Mouse (Mus musculus): Measurements from ENCODE around the gene Lfng. TPM values are rescaled to one million over a fixed set of nuclear protein-coding genes. Genes with fewer than 3 reads are reported as not detected.

Lfng gene
- total and polyA plus RNA-seq, 3 experiments = not detected

DNA sequence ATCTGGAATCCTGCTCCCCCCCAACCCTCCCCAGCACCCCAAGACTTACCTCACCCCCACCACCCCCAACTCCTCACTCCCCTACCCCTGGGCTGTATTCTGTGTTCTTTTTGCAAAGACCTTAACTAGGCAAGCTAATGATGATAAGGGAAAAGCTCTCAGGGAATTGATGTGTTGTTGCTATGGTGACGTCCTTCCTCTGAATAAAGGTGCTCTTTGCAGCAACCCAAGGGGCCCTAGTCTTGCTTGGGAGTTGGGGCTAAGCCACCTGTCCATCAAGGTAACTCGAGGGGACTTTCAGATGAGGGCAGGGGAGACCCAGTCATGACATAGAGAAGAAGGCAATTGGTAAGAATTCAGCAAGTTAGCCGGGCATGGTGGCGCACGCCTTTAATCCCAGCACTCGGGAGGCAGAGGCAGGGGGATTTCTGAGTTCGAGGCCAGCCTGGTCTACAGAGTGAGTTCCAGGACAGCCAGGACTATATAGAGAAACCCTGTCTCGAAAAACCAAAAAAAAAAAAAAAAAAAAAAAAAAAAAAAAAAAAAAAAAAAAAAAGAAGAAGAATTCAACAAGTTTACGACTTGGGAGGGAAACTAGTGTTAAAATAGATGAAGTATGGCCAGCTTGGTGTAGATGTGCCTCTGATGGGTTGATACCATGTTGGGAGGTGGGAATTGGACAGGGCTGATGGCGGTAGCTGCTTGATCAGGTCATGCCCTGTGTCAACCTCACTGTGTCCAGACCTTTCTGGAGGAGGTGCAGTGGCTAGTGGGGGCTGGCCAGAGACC, 8.4 kb downstream of the Lfng start:
- dilution Hi-C loops (cut with MboI; ENCODE audit: extremely low pct_ligation_motif_present, extremely low pct_unique_long_range_greater_than_20kb, low sequenced_read_pairs) = no loop called here

DNA sequence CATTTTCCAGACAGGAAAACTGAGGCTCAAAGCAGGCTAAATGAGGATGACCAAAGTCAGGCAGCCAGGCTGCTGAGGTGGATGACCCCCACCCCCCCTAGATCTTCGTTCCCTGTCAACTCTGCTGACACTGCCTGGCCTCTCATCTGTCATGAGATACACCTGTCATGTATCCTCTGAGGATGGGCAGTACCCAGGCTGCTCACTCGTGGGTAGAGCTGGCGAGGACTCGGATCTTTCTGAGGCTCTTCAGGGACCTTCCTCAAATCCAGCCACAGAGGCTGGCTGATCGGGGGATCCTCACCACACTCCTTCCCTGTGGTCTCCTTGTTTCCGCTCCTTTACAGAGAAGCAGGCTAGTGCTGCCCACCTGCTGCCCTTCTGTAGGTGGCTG, 9.0 kb downstream of the Lfng start:
- dilution Hi-C loops (cut with MboI; ENCODE audit: extremely low pct_ligation_motif_present, extremely low pct_unique_long_range_greater_than_20kb, low sequenced_read_pairs) = no loop called here
- H3K79me2 ChIP-seq (replicated peaks; ENCODE audit: control insufficient read depth, extremely low read depth, insufficient read depth, poor library complexity, severe bottlenecking) = no peaks in the 10 kb centered on the region
- no peaks in the 10 kb centered on the region for H3K9me3 ChIP-seq (replicated peaks; ENCODE audit: low read length)
- peaks cover 17 to 33% of the 10 kb centered on the region in 2 experiments for H3K4me1 ChIP-seq (ENCODE audit: control insufficient read depth in 1 of 2, insufficient read depth in 2 of 2)
- no peak overlapping the region for H3K27ac ChIP-seq (ENCODE audit: insufficient read depth, low read depth)
- peaks cover 30% of the 10 kb centered on the region for H3K27me3 ChIP-seq (replicated peaks)
- H3K4me2 ChIP-seq (ENCODE audit: insufficient read depth, low read depth, poor library complexity, severe bottlenecking) = no peak overlapping the region
- no peak for DNase-seq (ENCODE audit: extremely low read depth)
- no peak overlapping the region for H3K4me3 ChIP-seq (replicated peaks in 1 of 3; ENCODE audit: low read depth in 2 of 3, low read length in 2 of 3, poor library complexity in 1 of 3)
- H3K9ac ChIP-seq (ENCODE audit: insufficient read depth, low read depth) = no peak overlapping the region
- in situ Hi-C loops (cut with MboI; ENCODE audit: low pct_ligation_motif_present, low pct_unique_long_range_greater_than_20kb, low sequenced_read_pairs) = loop anchor here (5.0 kb wide), 1 partner anchor 74 kb away; no protein-coding TSS in a partner anchor
- no peaks in the 10 kb centered on the region for H3K36me3 ChIP-seq (replicated peaks in 1 of 2; ENCODE audit: control insufficient read depth in 1 of 2, insufficient read depth in 1 of 2, low read length in 1 of 2)
- TF ChIP-seq TBP (conservative IDR thresholded peaks at IDR 0.05; ENCODE audit: low read depth, low read length) = no peak
- no peak for TF ChIP-seq MAX (IDR thresholded peaks at IDR 0.05; ENCODE audit: low read length)
- no peak for TF ChIP-seq MXI1 (IDR thresholded peaks at IDR 0.05; ENCODE audit: low read depth, low read length)
- no peak for TF ChIP-seq RCOR1 (conservative IDR thresholded peaks at IDR 0.05; ENCODE audit: low read depth, low read length)
- no peak for TF ChIP-seq SIN3A (IDR thresholded peaks at IDR 0.05; ENCODE audit: low read length)
- no peak for TF ChIP-seq HCFC1 (IDR thresholded peaks at IDR 0.05; ENCODE audit: low read depth, low read length)
- no peak for TF ChIP-seq POLR2AphosphoS2 (IDR thresholded peaks at IDR 0.05; ENCODE audit: low read depth, low read length)
- no peak for TF ChIP-seq USF2 (conservative IDR thresholded peaks at IDR 0.05; ENCODE audit: low read depth, low read length)
- TF ChIP-seq UBTF (IDR thresholded peaks at IDR 0.05; ENCODE audit: low read depth, low read length) = no peak
- TF ChIP-seq MAZ (IDR thresholded peaks at IDR 0.05; ENCODE audit: low read depth, low read length) = no peak

More for the DNA sequence above, 8.4 kb downstream of the Lfng start:
- H3K27ac ChIP-seq (ENCODE audit: insufficient read depth, low read depth) = no peak overlapping the region
- H3K4me3 ChIP-seq (replicated peaks in 1 of 3; ENCODE audit: low read depth in 2 of 3, low read length in 2 of 3, poor library complexity in 1 of 3) = no peak overlapping the region
- peak; percentile 62 for TF ChIP-seq ZNF384 (IDR thresholded peaks at IDR 0.05; ENCODE audit: low read depth, low read length)
- no peak for TF ChIP-seq E2F4 (IDR thresholded peaks at IDR 0.05; ENCODE audit: insufficient replicate concordance, low read depth, low read length)
- no peaks in the 10 kb centered on the region for H3K79me2 ChIP-seq (replicated peaks; ENCODE audit: control insufficient read depth, extremely low read depth, insufficient read depth, poor library complexity, severe bottlenecking)
- no peak overlapping the region for H3K4me2 ChIP-seq (ENCODE audit: insufficient read depth, low read depth, poor library complexity, severe bottlenecking)
- DNase-seq (ENCODE audit: extremely low read depth) = no peak
- H3K9ac ChIP-seq (ENCODE audit: insufficient read depth, low read depth) = no peak overlapping the region
- no peaks in the 10 kb centered on the region for H3K9me3 ChIP-seq (replicated peaks; ENCODE audit: low read length)
- in situ Hi-C loops (cut with MboI; ENCODE audit: low pct_ligation_motif_present, low pct_unique_long_range_greater_than_20kb, low sequenced_read_pairs) = loop anchor here (5.0 kb wide), 1 partner anchor 73 kb away; no protein-coding TSS in a partner anchor
- no peaks in the 10 kb centered on the region for H3K36me3 ChIP-seq (replicated peaks in 1 of 2; ENCODE audit: control insufficient read depth in 1 of 2, insufficient read depth in 1 of 2, low read length in 1 of 2)
- peaks cover 36% of the 10 kb centered on the region for H3K27me3 ChIP-seq (replicated peaks)
- peaks cover 17 to 33% of the 10 kb centered on the region in 2 experiments for H3K4me1 ChIP-seq (ENCODE audit: control insufficient read depth in 1 of 2, insufficient read depth in 2 of 2)

DNA sequence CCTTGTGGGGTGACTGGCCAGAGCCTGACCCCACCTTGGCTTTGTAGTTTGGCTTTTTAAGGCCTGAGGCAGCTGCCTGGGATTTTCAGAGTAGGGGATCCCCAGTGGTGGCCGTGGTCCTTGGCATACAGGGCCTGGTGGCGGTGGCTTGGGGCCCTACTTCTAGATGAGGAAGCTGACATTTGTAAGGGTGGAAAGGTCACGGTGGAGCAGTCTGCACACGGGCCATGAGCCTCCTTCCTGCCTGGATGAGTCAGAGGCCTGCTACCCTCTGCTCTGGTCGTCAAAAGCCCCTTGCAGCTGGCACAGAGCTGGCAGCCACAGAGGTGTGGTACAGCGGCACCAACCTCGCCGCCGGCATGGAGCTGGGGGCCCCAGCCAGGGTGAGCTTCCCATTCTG, 9.6 kb downstream of the Lfng start:
- peak; percentile 61 for DNase-seq (ENCODE audit: extremely low read depth)
- H3K4me1 ChIP-seq (ENCODE audit: control insufficient read depth in 1 of 2, insufficient read depth in 2 of 2) = peaks cover 17 to 33% of the 10 kb centered on the region in 2 experiments
- in situ Hi-C loops (cut with MboI; ENCODE audit: low pct_ligation_motif_present, low pct_unique_long_range_greater_than_20kb, low sequenced_read_pairs) = loop anchor here (5.0 kb wide), 1 partner anchor 74 kb away; no protein-coding TSS in a partner anchor
- no peak for TF ChIP-seq POLR2AphosphoS2 (IDR thresholded peaks at IDR 0.05; ENCODE audit: low read depth, low read length)
- no peak for TF ChIP-seq MAFK (IDR thresholded peaks at IDR 0.05; ENCODE audit: insufficient replicate concordance, low read length)
- no peak for TF ChIP-seq MXI1 (IDR thresholded peaks at IDR 0.05; ENCODE audit: low read depth, low read length)
- peak; percentile 25; the same call in 1 of the 2 replicates for TF ChIP-seq EP300 (IDR thresholded peaks at IDR 0.05; ENCODE audit: low read length)
- no peak for TF ChIP-seq SMC3 (IDR thresholded peaks at IDR 0.05; ENCODE audit: low read depth, low read length)
- no peak for TF ChIP-seq MYC (IDR thresholded peaks at IDR 0.05; ENCODE audit: low read depth, low read length)
- no peak for TF ChIP-seq MAX (IDR thresholded peaks at IDR 0.05; ENCODE audit: low read length)
- TF ChIP-seq USF2 (conservative IDR thresholded peaks at IDR 0.05; ENCODE audit: low read depth, low read length) = no peak
- no peak for TF ChIP-seq MEF2A (IDR thresholded peaks at IDR 0.05; ENCODE audit: borderline replicate concordance, low read depth, low read length)
- TF ChIP-seq ZNF384 (IDR thresholded peaks at IDR 0.05; ENCODE audit: low read depth, low read length) = no peak
- TF ChIP-seq USF1 (IDR thresholded peaks at IDR 0.05; ENCODE audit: low read depth, low read length) = no peak
- TF ChIP-seq GABPA (IDR thresholded peaks at IDR 0.05; ENCODE audit: insufficient replicate concordance, low read depth, low read length) = no peak
- TF ChIP-seq TCF12 (IDR thresholded peaks at IDR 0.05; ENCODE audit: low read depth, low read length) = no peak
- 0 out of 2 replicates have a peak, but pooled peaks have one; percentile 19 for TF ChIP-seq ETS1 (conservative IDR thresholded peaks at IDR 0.05; ENCODE audit: low read depth, low read length)
- no peak for TF ChIP-seq POLR2A (IDR thresholded peaks at IDR 0.05; ENCODE audit: low read depth, low read length)
- TF ChIP-seq RCOR1 (conservative IDR thresholded peaks at IDR 0.05; ENCODE audit: low read depth, low read length) = no peak
- no peak for TF ChIP-seq RAD21 (IDR thresholded peaks at IDR 0.05; ENCODE audit: low read depth, low read length)

More for the DNA sequence above, 9.6 kb downstream of the Lfng start:
- Histone ChIP-seq H3K36me3 (replicated peaks in 1 of 2; ENCODE audit: control insufficient read depth in 1 of 2, insufficient read depth in 1 of 2, low read length in 1 of 2) (no peaks in the 10 kb centered on the region), H3K9me3 (replicated peaks; ENCODE audit: low read length) (no peaks in the 10 kb centered on the region), H3K9ac (ENCODE audit: insufficient read depth, low read depth) (no peak overlapping the region), H3K27ac (ENCODE audit: insufficient read depth, low read depth) (no peak overlapping the region), H3K79me2 (replicated peaks; ENCODE audit: control insufficient read depth, extremely low read depth, insufficient read depth, poor library complexity, severe bottlenecking) (no peaks in the 10 kb centered on the region), H3K27me3 (replicated peaks) (peaks cover 24% of the 10 kb centered on the region), H3K4me2 (ENCODE audit: insufficient read depth, low read depth, poor library complexity, severe bottlenecking) (no peak overlapping the region), H3K4me3 (replicated peaks in 1 of 3; ENCODE audit: low read depth in 2 of 3, low read length in 2 of 3, poor library complexity in 1 of 3) (no peak overlapping the region)
- dilution Hi-C loops (cut with MboI; ENCODE audit: extremely low pct_ligation_motif_present, extremely low pct_unique_long_range_greater_than_20kb, low sequenced_read_pairs) = no loop called here

Measured in CH12.LX (cell line).